Comparison of ENCODE assay signal across 8 mouse cellular contexts in genomic region chr14:104027077-104027899, GRCm38 (mm10).
A peak's percentile ranks its signal among the peaks of the same experiment; 100 is the strongest.
DNase-seq lines count a peak whose midpoint lies in the region; ATAC-seq and TF ChIP-seq lines count a peak whose summit lies in the region.

No protein-coding gene starts in this region.

- ATAC-seq in limb, embryonic 13.5 days (ENCODE audit: low FRiP score, low read depth): peak; percentile 36; the same call in 1 of the 2 replicates

- peak overlapping the region; percentile 44; the same call in 1 of the 2 replicates for H3K27ac ChIP-seq in heart, embryonic 10.5 days
- H3K27ac ChIP-seq in kidney, adult 2 months (ENCODE audit: insufficient read depth, low read depth, low read length): peak overlapping the region; percentile 21; the same call in 1 of the 2 replicates
- no peak overlapping the region for H3K27ac ChIP-seq in limb, embryonic 13.5 days

- TF ChIP-seq POLR2A in kidney, adult 2 months (IDR thresholded peaks at IDR 0.05; ENCODE audit: low read depth, low read length): no peak

- peak overlapping the region; percentile 20; the same call in 1 of the 2 replicates for H3K4me3 ChIP-seq in heart, embryonic 10.5 days
- H3K4me3 ChIP-seq in kidney, adult 2 months (ENCODE audit: insufficient read depth, low read depth, low read length): no peak overlapping the region
- H3K4me3 ChIP-seq in limb, embryonic 13.5 days: no peak overlapping the region

- peak; percentile 91 for DNase-seq in 416B (ENCODE audit: low read depth)
- peak; percentile 14 for DNase-seq in WW6 (ENCODE audit: low read depth, low spot score)
- DNase-seq in embryo, embryonic 9.5 days (ENCODE audit: extremely low spot score): peak; percentile 53
- no peak for DNase-seq in heart, embryonic 10.5 days (ENCODE audit: low spot score)
- peak; percentile 80 for DNase-seq in kidney, adult 2 months
- DNase-seq in naive thymus-derived CD4-positive, alpha-beta T cell, adult 2 months (ENCODE audit: low read depth): peak; percentile 33
- peak; percentile 28 for DNase-seq in yolk sac, embryonic 10.5 days (ENCODE audit: low spot score)

- H3K36me3 ChIP-seq in heart, embryonic 10.5 days: no peaks in the 10 kb centered on the region
- H3K36me3 ChIP-seq in kidney, adult 2 months (ENCODE audit: control insufficient read depth, insufficient read depth, low read length): no peaks in the 10 kb centered on the region
- no peaks in the 10 kb centered on the region for H3K36me3 ChIP-seq in limb, embryonic 13.5 days

- no peaks in the 10 kb centered on the region for H3K9me3 ChIP-seq in heart, embryonic 10.5 days
- no peaks in the 10 kb centered on the region for H3K9me3 ChIP-seq in limb, embryonic 13.5 days

- TF ChIP-seq CTCF in kidney, adult 2 months (conservative IDR thresholded peaks at IDR 0.05; ENCODE audit: insufficient read depth, insufficient read length, low read depth, low read length): peak; percentile 41

- no peak overlapping the region for H3K9ac ChIP-seq in limb, embryonic 13.5 days

- 26% methylated on average over 17 of the region's 17 CpGs for WGBS in heart, embryonic 10.5 days
- 22% methylated on average over 17 of the region's 17 CpGs for WGBS in kidney, adult 2 months
- 26% methylated on average over 17 of the region's 17 CpGs for WGBS in limb, embryonic 13.5 days

- H3K4me2 ChIP-seq in limb, embryonic 13.5 days (replicated peaks): 0 out of 2 replicates have a peak overlapping the region, but pooled peaks have one; percentile 19

- H3K4me1 ChIP-seq in heart, embryonic 10.5 days: no peaks in the 10 kb centered on the region
- H3K4me1 ChIP-seq in kidney, adult 2 months (ENCODE audit: control insufficient read depth, insufficient read depth, low read length): no peaks in the 10 kb centered on the region
- peaks cover 8% of the 10 kb centered on the region for H3K4me1 ChIP-seq in limb, embryonic 13.5 days

- no peaks in the 10 kb centered on the region for H3K27me3 ChIP-seq in heart, embryonic 10.5 days (ENCODE audit: insufficient read depth, poor library complexity, severe bottlenecking)
- H3K27me3 ChIP-seq in kidney, adult 2 months (replicated peaks; ENCODE audit: control insufficient read depth, insufficient read depth, low read length): no peaks in the 10 kb centered on the region
- peaks cover 19% of the 10 kb centered on the region; the same call in 1 of the 2 replicates for H3K27me3 ChIP-seq in limb, embryonic 13.5 days
